Mouse (Mus musculus) forebrain, embryonic 14.5 days (tissue): ENCODE results near the gene Smarcd1. TPM values are rescaled to one million over a fixed set of nuclear protein-coding genes. Genes with fewer than 3 reads are reported as not detected.
"Not testable (repeated sequence)": the region's sequence is repeated elsewhere in the genome, so short reads cannot be mapped to it uniquely, and the experiment has no call there.

ENCODE experiments used
- ATAC-seq: fragments of 200-750 bp; cut with Nextera tagmentation; 2 replicates; pipeline ENCODE4 v1.8.0; 2017; ENCODE audit warnings: mild to moderate bottlenecking, moderate library complexity
- DNase-seq: peaks from one replicate; pipeline ENCODE4 v3.0.0-alpha.2; 2015; ENCODE audit warnings: low spot score
- H3K27ac ChIP-seq: fragments of 300-500 bp; sonication (generic); 2 replicates; pipeline ENCODE4 v1.5.1; 2014; ENCODE audit warnings: low read depth, mild to moderate bottlenecking, control low read depth, low read length, moderate library complexity
- H3K27me3 ChIP-seq: fragments of 300-500 bp; sonication (generic); replicated peaks from 2 replicates; pipeline ENCODE4 v1.6.1; 2014; ENCODE audit warnings: low read length, control low read depth, mixed read lengths; ENCODE audit not compliant: control insufficient read depth, insufficient read depth
- H3K36me3 ChIP-seq: fragments of 300-500 bp; sonication (generic); 2 replicates; pipeline ENCODE4 v1.6.1; 2014; ENCODE audit warnings: low read length, control low read depth; ENCODE audit not compliant: control insufficient read depth, insufficient read depth
- H3K4me1 ChIP-seq: fragments of 300-500 bp; sonication (generic); 2 replicates; pipeline ENCODE4 v1.6.1; 2014; ENCODE audit warnings: antibody characterized with exemption, low read length, control low read depth; ENCODE audit not compliant: control insufficient read depth, insufficient read depth
- H3K4me2 ChIP-seq: fragments of 300-500 bp; sonication (generic); 2 replicates; pipeline ENCODE4 v1.6.1; 2014; ENCODE audit warnings: mild to moderate bottlenecking, control low read depth, low read length
- H3K4me3 ChIP-seq: fragments of 300-500 bp; sonication (generic); 2 replicates; pipeline ENCODE4 v1.5.1; 2014; ENCODE audit warnings: low read depth, low read length, control low read depth
- H3K9ac ChIP-seq: fragments of 300-500 bp; sonication (generic); 2 replicates; pipeline ENCODE4 v1.6.1; 2014; ENCODE audit warnings: mild to moderate bottlenecking, low read length, control low read depth, moderate library complexity
- H3K9me3 ChIP-seq: fragments of 300-500 bp; sonication (generic); replicated peaks from 2 replicates; pipeline ENCODE4 v1.6.1; 2016; ENCODE audit warnings: low read length, control low read depth, mixed read lengths; ENCODE audit not compliant: control insufficient read depth
- WGBS: fragments of 180-500 bp; shearing (Covaris S2); extraction: QIAGEN DNeasy Blood & Tissue Kit; methylation state at CpG from one replicate; pipeline ENCODE4 v1.1.7; 2014; 5-methylcytosine and 5-hydroxymethylcytosine counted together
- polyA plus RNA-seq: library from polyadenylated mRNA; unstranded; fragments of >200 nt; fragmentation: Nextera tagmentation; extraction: Ambion mirVana; gene quantifications from 2 replicates; pipeline ENCODE4 v1.2.1, GENCODE M21; 2014

Gene Smarcd1
- polyA plus RNA-seq, 1 experiment from 2014 or later = 90.7 TPM

- Histone ChIP-seq H3K27ac (peak overlapping the region; percentile 41), H3K9me3 (no peaks in the 10 kb centered on the region), H3K36me3 (peaks cover 48% of the 10 kb centered on the region), H3K9ac (peak overlapping the region; percentile 48), H3K4me3 (no peak overlapping the region), H3K4me2 (no peak overlapping the region), H3K4me1 (peaks cover 12% of the 10 kb centered on the region), H3K27me3 (no peaks in the 10 kb centered on the region)
- ATAC-seq (no peak), DNase-seq (peak; percentile 17)
- WGBS = 23% methylated on average over 11 of the region's 11 CpGs
Observed at GRCm38 (mm10) chr15:99723515-99724291, 21.8 kb downstream of the Smarcd1 start.

DNA sequence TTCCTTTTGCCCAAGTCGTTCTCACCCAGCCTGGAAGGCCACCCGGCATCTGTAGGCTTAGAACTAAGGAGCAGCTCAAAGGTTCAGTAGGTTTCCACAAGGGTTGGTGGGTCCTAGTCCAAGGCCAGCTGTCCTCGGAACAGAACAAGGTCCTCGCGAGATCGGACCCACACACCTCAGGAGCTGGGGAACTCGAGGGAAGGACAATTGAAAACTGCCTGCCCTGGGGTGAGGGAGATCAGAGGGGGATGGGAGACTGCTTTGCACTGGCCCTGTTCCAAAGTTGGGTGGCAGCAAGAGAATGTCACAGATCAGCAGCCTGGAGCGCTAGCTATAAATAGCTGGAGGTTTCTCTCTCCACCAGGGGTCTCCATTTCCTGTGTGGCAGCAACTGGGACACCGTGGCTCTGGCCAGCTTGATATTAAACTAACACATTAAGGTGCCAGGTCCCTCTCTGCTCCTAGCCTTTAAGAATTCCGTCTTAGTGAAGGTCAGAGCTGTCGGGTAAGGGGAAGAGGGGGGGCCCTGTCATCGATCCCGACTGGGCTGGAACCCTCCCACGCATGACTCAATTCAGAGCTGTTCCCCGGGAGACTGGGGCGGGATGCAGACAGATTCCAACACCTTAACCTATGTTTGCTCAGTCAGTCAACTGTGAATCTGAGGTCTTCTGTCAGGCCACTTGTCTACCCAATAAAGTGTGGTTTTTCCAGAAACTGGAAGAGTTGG lies 22.5 kb downstream of the Smarcd1 start:
- Histone ChIP-seq H3K27me3 (no peaks in the 10 kb centered on the region), H3K4me1 (peaks cover 12% of the 10 kb centered on the region), H3K36me3 (peaks cover 52% of the 10 kb centered on the region), H3K27ac (0 out of 2 replicates have a peak overlapping the region, but pooled peaks have one; percentile 41), H3K4me3 (peak overlapping the region; percentile 94), H3K4me2 (peak overlapping the region; percentile 50), H3K9ac (peak overlapping the region; percentile 48), H3K9me3 (no peaks in the 10 kb centered on the region)
- DNase-seq = peak; percentile 90
- 13% methylated on average over 16 of the region's 16 CpGs for WGBS
- peak; percentile 40 for ATAC-seq

- WGBS = 0% methylated on average over 56 of the region's 68 CpGs
- H3K27me3 ChIP-seq = no peaks in the 10 kb centered on the region
- H3K9ac ChIP-seq = peak within 1 kb of the TSS; percentile 78
- H3K4me3 ChIP-seq = peak within 1 kb of the TSS; percentile 94
- peak within 1 kb of the TSS; percentile 84 for H3K27ac ChIP-seq
- peaks cover 12% of the 10 kb centered on the region for H3K4me1 ChIP-seq
- peaks cover 49% of the 10 kb centered on the region for H3K36me3 ChIP-seq
- DNase-seq = peak; percentile 100
- H3K9me3 ChIP-seq = no peaks in the 10 kb centered on the region
- H3K4me2 ChIP-seq = peak within 1 kb of the TSS; percentile 82
- ATAC-seq = peak; percentile 96
Observed at GRCm38 (mm10) chr15:99725341-99726155, 23.6 kb downstream of the Smarcd1 start, which contains the start of gene Cox14. Gene Cox14, plus strand, starts transcription at chr15:99725618.

GRCm38 (mm10) chr15:99726549-99726948 lies 24.6 kb downstream of the Smarcd1 start:
- DNase-seq (no peak), ATAC-seq (no peak)
- H3K4me3 ChIP-seq = peak overlapping the region; percentile 94
- no peaks in the 10 kb centered on the region for H3K27me3 ChIP-seq
- H3K4me2 ChIP-seq = peak overlapping the region; percentile 82
- peaks cover 12% of the 10 kb centered on the region for H3K4me1 ChIP-seq
- peaks cover 43% of the 10 kb centered on the region for H3K36me3 ChIP-seq
- peak overlapping the region; percentile 78 for H3K9ac ChIP-seq
- H3K9me3 ChIP-seq = no peaks in the 10 kb centered on the region
- H3K27ac ChIP-seq = no peak overlapping the region
- WGBS = 84% methylated on average over 2 of the region's 2 CpGs

DNA sequence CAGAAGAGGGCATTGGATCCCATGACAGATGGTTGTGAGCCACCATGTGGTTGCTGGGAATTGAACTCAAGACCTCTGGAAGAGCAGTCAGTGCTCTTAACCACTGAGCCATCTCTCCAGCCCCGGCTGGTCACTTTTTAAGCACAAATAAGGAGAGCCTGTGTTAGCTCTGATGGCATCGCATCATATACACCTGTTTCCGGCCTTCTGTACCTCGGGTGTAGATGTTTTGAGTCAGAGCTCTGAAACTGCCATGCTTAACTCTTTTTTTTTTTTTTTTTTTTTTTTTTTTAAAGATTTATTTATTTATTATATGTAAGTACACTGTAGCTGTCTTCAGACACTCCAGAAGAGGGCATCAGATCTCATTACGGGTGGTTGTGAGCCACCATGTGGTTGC lies 25.1 kb downstream of the Smarcd1 start:
- H3K4me3 ChIP-seq, H3K9ac ChIP-seq, DNase-seq, H3K27ac ChIP-seq, H3K4me2 ChIP-seq, H3K27me3 ChIP-seq, ATAC-seq, H3K9me3 ChIP-seq: not testable (repeated sequence)
- peaks cover 12% of the 10 kb centered on the region for H3K4me1 ChIP-seq
- 99% methylated on average over 4 of the region's 5 CpGs for WGBS
- H3K36me3 ChIP-seq = peaks cover 40% of the 10 kb centered on the region

GRCm38 (mm10) chr15:99727525-99727924 lies 25.6 kb downstream of the Smarcd1 start:
- H3K9me3 ChIP-seq = no peaks in the 10 kb centered on the region
- no peak overlapping the region for H3K9ac ChIP-seq
- H3K27me3 ChIP-seq = no peaks in the 10 kb centered on the region
- no peak for ATAC-seq
- WGBS = 94% methylated on average over 12 of the region's 12 CpGs
- no peak overlapping the region for H3K4me3 ChIP-seq
- H3K4me2 ChIP-seq = no peak overlapping the region
- no peak for DNase-seq
- peaks cover 12% of the 10 kb centered on the region for H3K4me1 ChIP-seq
- H3K27ac ChIP-seq = no peak overlapping the region
- H3K36me3 ChIP-seq = peaks cover 39% of the 10 kb centered on the region

GRCm38 (mm10) chr15:99728211-99728610 lies 26.3 kb downstream of the Smarcd1 start:
- Histone ChIP-seq H3K36me3 (peaks cover 34% of the 10 kb centered on the region), H3K9me3 (no peaks in the 10 kb centered on the region), H3K27me3 (no peaks in the 10 kb centered on the region), H3K4me2 (no peak overlapping the region), H3K4me1 (peaks cover 12% of the 10 kb centered on the region), H3K4me3 (no peak overlapping the region), H3K27ac (no peak overlapping the region), H3K9ac (no peak overlapping the region)
- WGBS = 93% methylated on average over 5 of the region's 5 CpGs
- ATAC-seq (no peak), DNase-seq (no peak)

- ATAC-seq = no peak
- Histone ChIP-seq H3K4me1 (peaks cover 10% of the 10 kb centered on the region), H3K4me3 (no peak overlapping the region), H3K4me2 (no peak overlapping the region), H3K27ac (no peak overlapping the region), H3K36me3 (peaks cover 32% of the 10 kb centered on the region), H3K27me3 (no peaks in the 10 kb centered on the region), H3K9ac (no peak overlapping the region), H3K9me3 (no peaks in the 10 kb centered on the region)
- 93% methylated on average over 3 of the region's 4 CpGs for WGBS
- no peak for DNase-seq
Observed at GRCm38 (mm10) chr15:99729056-99729783, 27.3 kb downstream of the Smarcd1 start.
